Mouse (Mus musculus): ENCODE results near the gene Olfr384. TPM values are rescaled to one million over a fixed set of nuclear protein-coding genes. Genes with fewer than 3 reads are reported as not detected.

The Olfr384 gene
- total RNA-seq (2012; rRNA removed), result not detected in 2 replicates
- not detected for polyA plus RNA-seq (2012; ENCODE audit: insufficient read depth in 1 of 2, insufficient read length in 2 of 2, low read depth in 1 of 2, low replicate concordance in 2 of 2, missing spikeins in 1 of 2)

DNA sequence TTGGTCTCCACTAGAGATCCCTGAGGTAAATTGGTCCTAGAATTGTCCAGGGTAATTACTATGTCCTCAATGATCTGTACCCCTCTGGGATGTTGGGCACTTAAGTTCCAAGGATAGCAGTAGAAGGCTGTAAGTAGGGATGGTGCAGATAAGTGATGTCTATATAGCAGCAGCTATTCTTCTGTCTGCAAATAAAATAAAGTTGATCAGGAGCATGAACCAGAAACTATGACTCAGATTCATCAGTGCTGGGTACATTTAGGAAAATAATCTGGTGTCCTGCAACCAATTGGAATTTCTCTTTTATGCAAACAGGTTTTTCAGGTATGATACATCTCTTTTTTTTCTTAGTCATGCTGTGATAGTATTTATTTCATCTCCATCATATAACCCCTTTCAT is at the start of gene Olfr384:
Gene Olfr384, plus strand, starts transcription at position 301 of the 400 bp plus-strand sequence.
- Histone ChIP-seq H3K4me1 (ENCODE audit: control insufficient read depth in 1 of 2, insufficient read depth in 2 of 2, low read length in 2 of 2) (no peaks in the 10 kb centered on the region), H3K4me3 (ENCODE audit: control insufficient read depth in 1 of 2, insufficient read depth in 1 of 2, low read depth in 2 of 2, low read length in 2 of 2) (no peak within 1 kb of the TSS), H3K9ac (ENCODE audit: control insufficient read depth, low read depth, low read length, poor library complexity, severe bottlenecking) (no peak within 1 kb of the TSS), H3K27me3 (ENCODE audit: control insufficient read depth in 1 of 2, insufficient read depth in 2 of 2, low read length in 2 of 2) (no peaks in the 10 kb centered on the region; a peak in 1 of 4 replicates), H3K27ac (ENCODE audit: control insufficient read depth, low read depth, low read length) (no peak within 1 kb of the TSS), H3K36me3 (ENCODE audit: control insufficient read depth in 1 of 2, insufficient read depth in 2 of 2, low read length in 2 of 2) (no peaks in the 10 kb centered on the region), H3K79me2 (ENCODE audit: control insufficient read depth, insufficient read depth, low read length, poor library complexity) (no peaks in the 10 kb centered on the region), H3K9me3 (replicated peaks; ENCODE audit: insufficient read depth, low read length) (no peaks in the 10 kb centered on the region)
- no peak for DNase-seq (ENCODE audit: low read depth, low spot score)
- TF ChIP-seq GABPA (IDR thresholded peaks at IDR 0.05; ENCODE audit: low read depth, low read length) (no peak), POLR2AphosphoS5 (IDR thresholded peaks at IDR 0.05; ENCODE audit: borderline replicate concordance, low read depth, low read length) (no peak), RAD21 (IDR thresholded peaks at IDR 0.05; ENCODE audit: low read depth, low read length) (no peak), POLR2AphosphoS2 (IDR thresholded peaks at IDR 0.05; ENCODE audit: low read length) (no peak), GATA1 (IDR thresholded peaks at IDR 0.05; ENCODE audit: low read depth, low read length) (no peak), ZC3H11A (IDR thresholded peaks at IDR 0.05; ENCODE audit: low read depth, low read length) (no peak), ZNF384 (IDR thresholded peaks at IDR 0.05; ENCODE audit: low read depth, low read length) (no peak), ELF1 (IDR thresholded peaks at IDR 0.05; ENCODE audit: low read depth, low read length) (no peak), NELFE (IDR thresholded peaks at IDR 0.05; ENCODE audit: low read depth, low read length) (no peak), NRF1 (IDR thresholded peaks at IDR 0.05; ENCODE audit: insufficient read depth, low read depth, low read length, poor library complexity, severe bottlenecking) (no peak), BHLHE40 (IDR thresholded peaks at IDR 0.05; ENCODE audit: borderline replicate concordance, low read depth, low read length) (no peak), USF1 (IDR thresholded peaks at IDR 0.05; ENCODE audit: low read depth, low read length) (no peak), E2F4 (IDR thresholded peaks at IDR 0.05; ENCODE audit: borderline replicate concordance, low read depth, low read length) (no peak), RCOR1 (IDR thresholded peaks at IDR 0.05; ENCODE audit: low read depth, low read length) (no peak), TCF12 (IDR thresholded peaks at IDR 0.05; ENCODE audit: low read depth, low read length) (no peak), UBTF (IDR thresholded peaks at IDR 0.05; ENCODE audit: borderline replicate concordance, insufficient read depth, low read depth, low read length) (no peak), ETS1 (IDR thresholded peaks at IDR 0.05; ENCODE audit: low read depth, low read length) (no peak), MAFK (IDR thresholded peaks at IDR 0.05; ENCODE audit: borderline replicate concordance, low read depth, low read length) (no peak), SMC3 (IDR thresholded peaks at IDR 0.05; ENCODE audit: low read depth, low read length) (no peak), CHD1 (IDR thresholded peaks at IDR 0.05; ENCODE audit: low read depth, low read length) (no peak)

DNA sequence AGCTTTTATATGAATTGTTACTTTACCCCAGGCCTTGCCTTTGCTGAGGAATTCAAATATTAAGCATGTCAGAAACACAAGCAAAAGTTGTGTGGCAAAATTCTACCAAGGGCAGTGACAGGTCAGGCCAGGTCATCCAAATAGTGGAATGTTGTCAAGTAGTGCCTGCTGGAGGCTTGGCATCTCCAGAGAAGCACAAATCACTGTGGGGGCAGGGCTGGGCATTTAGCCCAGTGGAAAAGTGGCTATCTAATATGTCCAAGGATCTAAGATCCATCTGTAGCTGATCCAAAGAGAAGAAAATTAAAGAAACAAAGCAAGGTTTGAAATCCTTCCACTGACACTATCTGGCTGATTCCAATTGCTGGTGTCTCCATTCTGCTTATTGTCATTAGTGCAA is 18.5 kb upstream of the Olfr384 start:
- H3K9ac ChIP-seq (ENCODE audit: control insufficient read depth, low read depth, low read length, poor library complexity, severe bottlenecking), result no peak overlapping the region
- peaks cover 14 to 18% of the 10 kb centered on the region in 2 experiments for H3K4me1 ChIP-seq (ENCODE audit: control insufficient read depth in 1 of 2, insufficient read depth in 2 of 2, low read length in 2 of 2)
- H3K4me3 ChIP-seq (ENCODE audit: control insufficient read depth in 1 of 2, insufficient read depth in 1 of 2, low read depth in 2 of 2, low read length in 2 of 2), result no peak overlapping the region
- no peak for DNase-seq (ENCODE audit: low read depth, low spot score)
- H3K27ac ChIP-seq (ENCODE audit: control insufficient read depth, low read depth, low read length), result no peak overlapping the region
- H3K79me2 ChIP-seq (ENCODE audit: control insufficient read depth, insufficient read depth, low read length, poor library complexity), result no peaks in the 10 kb centered on the region
- H3K36me3 ChIP-seq (ENCODE audit: control insufficient read depth in 1 of 2, insufficient read depth in 2 of 2, low read length in 2 of 2), result peaks cover 0 to 21% of the 10 kb centered on the region in 2 experiments; a peak in 2 of 4 replicates
- H3K9me3 ChIP-seq (replicated peaks; ENCODE audit: insufficient read depth, low read length), result no peaks in the 10 kb centered on the region
- no peaks in the 10 kb centered on the region for H3K27me3 ChIP-seq (ENCODE audit: control insufficient read depth in 1 of 2, insufficient read depth in 2 of 2, low read length in 2 of 2)
- TF ChIP-seq MEF2A (IDR thresholded peaks at IDR 0.05; ENCODE audit: extremely low read depth, insufficient replicate concordance, low read depth, low read length, poor library complexity, severe bottlenecking) (no peak), HCFC1 (IDR thresholded peaks at IDR 0.05; ENCODE audit: low read depth, low read length) (no peak), JUND (IDR thresholded peaks at IDR 0.05; ENCODE audit: low read depth, low read length) (no peak), NRF1 (IDR thresholded peaks at IDR 0.05; ENCODE audit: insufficient read depth, low read depth, low read length, poor library complexity, severe bottlenecking) (no peak), SIN3A (IDR thresholded peaks at IDR 0.05; ENCODE audit: low read length) (no peak), MYC (IDR thresholded peaks at IDR 0.05; ENCODE audit: low read depth, low read length) (no peak), TCF12 (IDR thresholded peaks at IDR 0.05; ENCODE audit: low read depth, low read length) (no peak), ETS1 (IDR thresholded peaks at IDR 0.05; ENCODE audit: low read depth, low read length) (no peak), CHD1 (IDR thresholded peaks at IDR 0.05; ENCODE audit: low read depth, low read length) (no peak), MAZ (IDR thresholded peaks at IDR 0.05; ENCODE audit: low read depth, low read length) (no peak), CHD2 (IDR thresholded peaks at IDR 0.05; ENCODE audit: low read length) (no peak)
